Mouse (Mus musculus): ENCODE data around the gene Prss53.

DNA sequence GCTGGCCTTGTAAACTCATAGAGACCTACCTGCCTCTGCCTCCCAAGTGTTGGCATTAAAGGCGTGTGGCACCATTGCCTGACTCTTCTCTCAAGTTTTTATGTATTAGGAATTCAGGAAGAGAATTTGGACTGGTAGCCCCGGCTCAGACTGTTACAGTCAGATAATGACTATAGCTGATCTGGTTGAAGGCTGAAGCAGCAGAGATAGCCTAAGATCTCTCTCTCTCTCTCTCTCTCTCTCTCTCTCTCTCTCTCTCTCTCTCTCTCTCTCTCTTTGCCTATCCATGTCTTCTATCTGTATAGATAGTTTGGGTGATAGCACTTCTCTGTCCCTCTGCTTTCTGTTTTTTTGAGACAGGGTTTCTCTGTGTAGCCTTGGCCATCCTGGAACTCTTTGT, 11.0 kb upstream of the Prss53 start:
- no peak for TF ChIP-seq CTCF (IDR thresholded peaks at IDR 0.05; ENCODE audit: borderline replicate concordance, extremely low read depth, insufficient read depth, insufficient read length)
- TF ChIP-seq POLR2A (IDR thresholded peaks at IDR 0.05; ENCODE audit: borderline replicate concordance, extremely low read depth, insufficient read depth, insufficient read length, poor library complexity, severe bottlenecking): no peak

All from brain, embryonic 14.5 days (tissue).